Mouse (Mus musculus): ENCODE data around the gene Mief1. TPM values are rescaled to one million over a fixed set of nuclear protein-coding genes. Genes with fewer than 3 reads are reported as not detected.
A peak's percentile ranks its signal among the peaks of the same experiment; 100 is the strongest.

The Mief1 gene
- polyA plus RNA-seq, 2 experiments: 13.3 to 29.9 TPM

DNA sequence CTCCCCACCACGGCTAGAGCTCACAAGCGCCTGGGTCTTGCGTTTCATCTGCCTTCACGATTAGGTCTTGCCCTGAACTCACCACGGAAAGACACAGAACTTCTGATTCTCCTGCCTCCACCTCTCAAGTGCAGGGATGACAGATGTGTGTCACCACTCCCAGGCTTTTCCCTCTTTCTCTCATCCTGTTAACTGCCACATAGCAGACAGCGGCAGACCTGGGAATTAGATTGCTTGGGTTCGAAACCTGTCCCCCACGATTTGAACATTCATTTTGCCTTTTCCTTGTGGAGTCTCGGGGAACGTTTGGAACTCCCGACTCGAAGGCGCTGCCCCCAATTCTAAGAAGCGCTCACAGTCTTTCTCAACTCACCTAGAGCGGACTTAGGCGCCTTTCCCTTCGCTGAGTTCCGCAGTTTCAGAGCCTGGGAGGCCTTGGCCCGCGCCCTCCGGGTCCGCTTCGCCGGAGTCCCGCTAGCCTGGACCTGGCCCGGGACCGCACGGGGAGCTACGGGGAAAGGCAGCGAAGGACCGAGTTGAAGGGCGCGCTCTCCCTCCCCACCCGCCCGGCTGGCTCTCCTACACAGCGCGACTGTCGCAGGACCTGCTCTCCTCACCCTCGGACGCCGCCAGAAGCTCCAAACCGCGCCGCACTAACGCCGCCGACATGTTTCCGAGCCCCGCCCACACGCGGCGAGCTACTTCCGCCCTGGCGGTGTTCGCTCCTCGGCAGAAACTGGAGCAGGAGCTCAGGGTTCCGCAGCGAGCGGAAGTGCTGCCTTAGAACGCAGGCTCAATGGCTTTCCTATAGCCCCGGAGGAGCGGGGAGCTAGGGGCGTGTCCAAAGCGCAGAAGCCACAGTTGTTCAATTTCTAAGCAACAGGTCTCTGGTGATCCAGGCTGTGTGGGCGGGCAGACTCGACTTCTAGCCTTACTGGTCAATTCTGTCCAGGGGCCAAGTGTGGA, 30.1 kb downstream of the Mief1 start, which contains the start of gene Rps19bp1:
Gene Rps19bp1 (minus strand): TSS at position 706 of the 966 bp plus-strand sequence.
- Histone ChIP-seq H3K4me2 (replicated peaks; ENCODE audit: low read depth, low read length, severe bottlenecking) (peak within 1 kb of the TSS; percentile 82), H3K9ac (ENCODE audit: low read depth, low read length, severe bottlenecking) (peak within 1 kb of the TSS; percentile 65), H3K36me3 (ENCODE audit: control insufficient read depth, insufficient read depth, low read length) (peaks cover 14% of the 10 kb centered on the region), H3K27me3 (ENCODE audit: control insufficient read depth, insufficient read depth, low read length) (no peaks in the 10 kb centered on the region), H3K4me3 (replicated peaks; ENCODE audit: low read length) (peak within 1 kb of the TSS; percentile 66), H3K27ac (replicated peaks; ENCODE audit: low read depth, low read length) (peak within 1 kb of the TSS; percentile 35; the same call in 1 of the 2 replicates), H3K4me1 (ENCODE audit: control insufficient read depth, insufficient read depth, low read length) (peaks cover 9% of the 10 kb centered on the region), H3K9me3 (ENCODE audit: control insufficient read depth, low read length) (no peaks in the 10 kb centered on the region)
- TF ChIP-seq POLR2A (IDR thresholded peaks at IDR 0.05; ENCODE audit: borderline replicate concordance, extremely low read depth, insufficient read depth, insufficient read length): 0 out of 2 replicates have a peak, but pooled peaks have one; percentile 40
- peak; percentile 94 for DNase-seq (ENCODE audit: low spot score)
- 2% methylated on average over 58 of the region's 66 CpGs for WGBS
- ATAC-seq (ENCODE audit: low FRiP score, low read depth): peak; percentile 90

DNA sequence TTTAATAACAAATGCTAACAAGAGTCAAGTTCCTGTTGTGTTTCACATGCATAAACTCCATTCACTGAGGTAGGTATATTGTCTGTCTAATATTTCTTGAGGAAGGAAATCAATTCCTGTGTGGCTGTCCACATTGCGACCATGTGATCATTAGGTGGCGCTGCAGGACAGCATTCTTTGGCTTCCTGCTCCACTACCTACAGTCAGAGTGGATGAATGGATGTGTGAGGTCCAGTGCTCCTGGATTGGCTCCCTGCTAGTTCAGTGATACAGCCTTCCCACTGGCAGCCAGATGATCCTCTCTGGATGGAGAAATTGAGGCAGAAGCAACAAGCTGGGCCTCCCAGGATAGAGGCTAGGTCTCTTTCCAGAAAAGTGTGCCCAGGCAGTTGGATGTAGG, 32.5 kb downstream of the Mief1 start:
- 0% methylated on average over 2 of the region's 2 CpGs for WGBS
- Histone ChIP-seq H3K9me3 (ENCODE audit: control insufficient read depth, low read length) (no peaks in the 10 kb centered on the region), H3K4me2 (replicated peaks; ENCODE audit: low read depth, low read length, severe bottlenecking) (no peak overlapping the region), H3K4me1 (ENCODE audit: control insufficient read depth, insufficient read depth, low read length) (peaks cover 9% of the 10 kb centered on the region), H3K4me3 (replicated peaks; ENCODE audit: low read length) (no peak overlapping the region), H3K27ac (replicated peaks; ENCODE audit: low read depth, low read length) (no peak overlapping the region), H3K36me3 (ENCODE audit: control insufficient read depth, insufficient read depth, low read length) (no peaks in the 10 kb centered on the region; the same call in 1 of the 2 replicates), H3K9ac (ENCODE audit: low read depth, low read length, severe bottlenecking) (no peak overlapping the region), H3K27me3 (ENCODE audit: control insufficient read depth, insufficient read depth, low read length) (no peaks in the 10 kb centered on the region)
- no peak for TF ChIP-seq POLR2A (IDR thresholded peaks at IDR 0.05; ENCODE audit: borderline replicate concordance, extremely low read depth, insufficient read depth, insufficient read length)
- ATAC-seq (ENCODE audit: low FRiP score, low read depth): no peak
- DNase-seq (ENCODE audit: low spot score): peak; percentile 91

DNA sequence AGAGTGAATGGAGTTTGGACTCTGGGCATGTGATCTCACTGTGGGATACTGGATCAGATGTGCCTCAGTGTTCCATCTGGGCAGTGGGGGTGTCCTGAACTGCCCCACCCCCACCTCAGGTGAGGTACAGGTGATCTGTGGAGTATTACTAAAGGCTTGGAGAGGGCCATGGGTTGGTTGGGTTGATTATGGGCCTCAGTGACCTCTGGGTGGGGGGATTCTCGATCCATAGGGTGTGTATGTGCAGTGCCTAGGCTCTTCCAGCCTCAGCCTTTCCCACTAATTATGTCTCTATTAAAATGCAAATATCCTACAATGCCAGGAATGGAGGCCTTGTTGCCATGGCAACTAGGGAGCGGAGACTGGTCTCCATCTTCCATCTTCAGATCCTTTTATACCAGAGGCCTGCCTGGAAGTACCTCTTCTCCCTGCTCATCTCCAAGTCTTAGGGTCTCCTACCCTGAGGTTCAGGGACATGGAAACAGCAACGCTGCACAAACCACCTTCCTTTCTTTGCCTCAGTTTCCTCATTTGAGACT, 38.1 kb downstream of the Mief1 start:
- Histone ChIP-seq H3K4me2 (replicated peaks; ENCODE audit: low read depth, low read length, severe bottlenecking) (no peak overlapping the region), H3K9me3 (ENCODE audit: control insufficient read depth, low read length) (no peaks in the 10 kb centered on the region), H3K27ac (replicated peaks; ENCODE audit: low read depth, low read length) (no peak overlapping the region), H3K4me3 (replicated peaks; ENCODE audit: low read length) (no peak overlapping the region), H3K4me1 (ENCODE audit: control insufficient read depth, insufficient read depth, low read length) (no peaks in the 10 kb centered on the region), H3K36me3 (ENCODE audit: control insufficient read depth, insufficient read depth, low read length) (no peaks in the 10 kb centered on the region), H3K9ac (ENCODE audit: low read depth, low read length, severe bottlenecking) (no peak overlapping the region), H3K27me3 (ENCODE audit: control insufficient read depth, insufficient read depth, low read length) (no peaks in the 10 kb centered on the region)
- no peak for ATAC-seq (ENCODE audit: low FRiP score, low read depth)
- no peak for DNase-seq (ENCODE audit: low spot score)
- WGBS: 74% methylated on average over 3 of the region's 3 CpGs
- TF ChIP-seq POLR2A (IDR thresholded peaks at IDR 0.05; ENCODE audit: borderline replicate concordance, extremely low read depth, insufficient read depth, insufficient read length): no peak

DNA sequence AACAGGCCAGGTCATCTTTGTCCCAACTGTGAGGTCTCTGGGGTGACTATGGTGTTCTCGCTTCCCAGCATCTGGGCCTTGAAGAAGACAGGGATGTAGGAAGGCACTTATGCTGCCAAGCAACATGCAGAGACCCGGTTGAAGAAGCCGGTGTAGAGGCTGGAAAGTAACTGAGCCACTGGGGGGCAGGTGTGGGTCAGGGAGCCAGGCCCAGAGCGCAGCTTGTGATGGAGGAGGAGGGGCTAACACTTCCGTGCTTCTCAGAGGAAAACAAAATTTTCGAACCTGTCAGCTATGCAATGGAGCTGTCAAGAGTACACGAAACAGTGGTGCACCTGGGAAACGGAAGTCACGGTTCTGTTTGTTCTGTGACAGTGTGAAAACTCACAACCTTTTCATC, 43.3 kb downstream of the Mief1 start:
- H3K27ac ChIP-seq (replicated peaks; ENCODE audit: low read depth, low read length): no peak overlapping the region
- 40% methylated on average over 9 of the region's 9 CpGs for WGBS
- no peak for ATAC-seq (ENCODE audit: low FRiP score, low read depth)
- TF ChIP-seq POLR2A (IDR thresholded peaks at IDR 0.05; ENCODE audit: borderline replicate concordance, extremely low read depth, insufficient read depth, insufficient read length): no peak
- H3K4me1 ChIP-seq (ENCODE audit: control insufficient read depth, insufficient read depth, low read length): no peaks in the 10 kb centered on the region
- H3K9ac ChIP-seq (ENCODE audit: low read depth, low read length, severe bottlenecking): no peak overlapping the region
- no peaks in the 10 kb centered on the region for H3K36me3 ChIP-seq (ENCODE audit: control insufficient read depth, insufficient read depth, low read length)
- no peak for DNase-seq (ENCODE audit: low spot score)
- H3K4me3 ChIP-seq (replicated peaks; ENCODE audit: low read length): no peak overlapping the region
- no peaks in the 10 kb centered on the region for H3K9me3 ChIP-seq (ENCODE audit: control insufficient read depth, low read length)
- H3K4me2 ChIP-seq (replicated peaks; ENCODE audit: low read depth, low read length, severe bottlenecking): no peak overlapping the region
- no peaks in the 10 kb centered on the region for H3K27me3 ChIP-seq (ENCODE audit: control insufficient read depth, insufficient read depth, low read length)

DNA sequence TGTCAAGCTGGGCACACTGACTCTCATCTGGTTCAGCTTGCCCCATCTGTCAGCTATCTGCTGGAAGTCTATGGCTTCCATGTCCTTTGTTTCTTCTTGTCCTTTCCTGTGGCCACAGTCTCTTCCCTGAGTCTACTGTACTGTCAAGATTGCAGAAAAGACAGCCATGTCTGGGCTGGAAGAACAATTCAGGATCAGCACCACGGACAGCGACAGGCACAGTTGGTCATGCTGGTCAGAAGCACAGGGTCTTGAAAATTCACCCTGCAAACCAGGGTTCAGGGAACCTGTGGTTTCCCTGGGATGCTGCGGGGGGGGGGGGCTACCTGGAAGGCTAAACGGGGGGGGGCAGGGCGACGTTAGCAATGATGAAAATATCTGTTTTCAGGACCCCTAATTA, 43.8 kb downstream of the Mief1 start:
- Histone ChIP-seq H3K27ac (replicated peaks; ENCODE audit: low read depth, low read length) (no peak overlapping the region), H3K4me1 (ENCODE audit: control insufficient read depth, insufficient read depth, low read length) (no peaks in the 10 kb centered on the region), H3K36me3 (ENCODE audit: control insufficient read depth, insufficient read depth, low read length) (no peaks in the 10 kb centered on the region), H3K27me3 (ENCODE audit: control insufficient read depth, insufficient read depth, low read length) (no peaks in the 10 kb centered on the region), H3K4me3 (replicated peaks; ENCODE audit: low read length) (no peak overlapping the region), H3K9me3 (ENCODE audit: control insufficient read depth, low read length) (no peaks in the 10 kb centered on the region), H3K9ac (ENCODE audit: low read depth, low read length, severe bottlenecking) (no peak overlapping the region), H3K4me2 (replicated peaks; ENCODE audit: low read depth, low read length, severe bottlenecking) (no peak overlapping the region)
- WGBS: 0% methylated on average over 4 of the region's 6 CpGs
- no peak for TF ChIP-seq POLR2A (IDR thresholded peaks at IDR 0.05; ENCODE audit: borderline replicate concordance, extremely low read depth, insufficient read depth, insufficient read length)
- DNase-seq (ENCODE audit: low spot score) (peak; percentile 90), ATAC-seq (ENCODE audit: low FRiP score, low read depth) (no peak)
